Mouse (Mus musculus): ENCODE measurements around the gene Slc22a23.

Gene Slc22a23

GRCm38 (mm10) chr13:34301585-34301984 lies 43.4 kb downstream of the Slc22a23 start:
- no peak for DNase-seq (ENCODE audit: low read depth, low spot score)

GRCm38 (mm10) chr13:34299351-34300333 lies 45.3 kb downstream of the Slc22a23 start:
- DNase-seq (ENCODE audit: low read depth, low spot score) = no peak

- no peak for DNase-seq (ENCODE audit: low read depth, low spot score)
These were observed 46.3 kb downstream of the Slc22a23 start for GRCm38 (mm10) chr13:34298674-34299073.

- DNase-seq (ENCODE audit: low read depth, low spot score) = no peak
These were observed 46.9 kb downstream of the Slc22a23 start for GRCm38 (mm10) chr13:34298061-34298460.

GRCm38 (mm10) chr13:34295787-34296435 lies 49.1 kb downstream of the Slc22a23 start:
- DNase-seq (ENCODE audit: low read depth, low spot score) = no peak

GRCm38 (mm10) chr13:34294212-34294611 lies 50.8 kb downstream of the Slc22a23 start:
- peak; percentile 40 for DNase-seq (ENCODE audit: low read depth, low spot score)

GRCm38 (mm10) chr13:34292042-34292441 lies 52.9 kb downstream of the Slc22a23 start:
- no peak for DNase-seq (ENCODE audit: low read depth, low spot score)

GRCm38 (mm10) chr13:34290346-34290745 lies 54.6 kb downstream of the Slc22a23 start:
- no peak for DNase-seq (ENCODE audit: low read depth, low spot score)

- no peak for DNase-seq (ENCODE audit: low read depth, low spot score)
These were observed 55.4 kb downstream of the Slc22a23 start for GRCm38 (mm10) chr13:34289567-34289966.

GRCm38 (mm10) chr13:34288129-34288528 lies 56.9 kb downstream of the Slc22a23 start:
- DNase-seq (ENCODE audit: low read depth, low spot score) = no peak

- DNase-seq (ENCODE audit: low read depth, low spot score) = peak; percentile 82
These were observed 57.3 kb downstream of the Slc22a23 start for GRCm38 (mm10) chr13:34287601-34288083.

- DNase-seq (ENCODE audit: low read depth, low spot score) = no peak
These were observed 63.6 kb downstream of the Slc22a23 start for GRCm38 (mm10) chr13:34281360-34281759.

GRCm38 (mm10) chr13:34278759-34279270 lies 66.2 kb downstream of the Slc22a23 start:
- DNase-seq (ENCODE audit: low read depth, low spot score) = no peak

GRCm38 (mm10) chr13:34278288-34278701 lies 66.7 kb downstream of the Slc22a23 start:
- no peak for DNase-seq (ENCODE audit: low read depth, low spot score)

GRCm38 (mm10) chr13:34277611-34278010 lies 67.4 kb downstream of the Slc22a23 start:
- no peak for DNase-seq (ENCODE audit: low read depth, low spot score)

GRCm38 (mm10) chr13:34277001-34277400 lies 68.0 kb downstream of the Slc22a23 start:
- no peak for DNase-seq (ENCODE audit: low read depth, low spot score)

- DNase-seq (ENCODE audit: low read depth, low spot score) = no peak
These were observed 70.1 kb downstream of the Slc22a23 start for GRCm38 (mm10) chr13:34274890-34275289.

GRCm38 (mm10) chr13:34274417-34274816 lies 70.6 kb downstream of the Slc22a23 start:
- no peak for DNase-seq (ENCODE audit: low read depth, low spot score)

- no peak for DNase-seq (ENCODE audit: low read depth, low spot score)
These were observed 72.5 kb downstream of the Slc22a23 start for GRCm38 (mm10) chr13:34272275-34273054.

GRCm38 (mm10) chr13:34271665-34272064 lies 73.3 kb downstream of the Slc22a23 start:
- DNase-seq (ENCODE audit: low read depth, low spot score) = no peak

- no peak for DNase-seq (ENCODE audit: low read depth, low spot score)
These were observed 73.9 kb downstream of the Slc22a23 start for GRCm38 (mm10) chr13:34270886-34271602.

Measured in ZHBTc4 (cell line).